Mouse (Mus musculus): ENCODE measurements around the gene Itgb3bp. TPM values are rescaled to one million over a fixed set of nuclear protein-coding genes. Genes with fewer than 3 reads are reported as not detected.
A peak's percentile ranks its signal among the peaks of the same experiment; 100 is the strongest.

The Itgb3bp gene
- total RNA-seq, 1 experiment, result 6.5 TPM

DNA sequence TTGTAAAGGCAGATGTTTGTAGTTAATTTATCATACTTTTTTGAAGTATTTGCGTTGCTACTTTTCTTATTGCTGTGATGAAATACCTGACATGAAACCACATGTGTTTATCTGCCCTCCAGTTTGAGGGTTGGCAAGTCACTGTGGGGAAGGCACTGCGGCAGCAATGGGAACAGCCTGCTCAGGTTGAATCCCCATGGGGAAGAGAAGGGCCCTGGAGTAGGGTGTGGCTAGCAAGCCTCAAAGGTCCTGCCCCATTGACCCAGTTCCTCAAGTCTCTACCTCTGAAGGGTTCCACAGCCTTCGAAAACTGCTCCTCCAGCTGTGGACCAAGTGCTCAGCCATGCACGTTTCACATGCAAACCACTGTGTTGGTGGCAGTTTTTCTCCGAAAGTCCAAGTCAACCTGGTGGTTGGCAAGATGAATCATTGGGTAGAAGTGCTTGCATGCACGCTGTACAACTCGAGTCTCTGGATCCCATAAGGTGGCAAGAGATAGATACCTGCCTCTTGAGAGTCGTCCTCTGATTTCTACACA lies 203.6 kb downstream of the Itgb3bp start:
- in situ Hi-C loops (cut with MboI; ENCODE audit: low sequenced_read_pairs in 2 of 2, unreplicated experiment in 2 of 2), result no loop called here
- H3K9me3 ChIP-seq (ENCODE audit: control insufficient read depth, insufficient read depth, low read depth, low read length), result no peaks in the 10 kb centered on the region
- no peak overlapping the region for H3K9ac ChIP-seq (ENCODE audit: insufficient read depth, low read depth, low read length, poor library complexity, severe bottlenecking)
- no peak overlapping the region for H3K4me3 ChIP-seq (ENCODE audit: insufficient read depth in 1 of 2, low read depth in 1 of 2, low read length in 2 of 2, poor library complexity in 1 of 2, severe bottlenecking in 1 of 2)
- H3K36me3 ChIP-seq (ENCODE audit: control insufficient read depth, insufficient read depth, low read length, poor library complexity, severe bottlenecking), result peaks cover 15% of the 10 kb centered on the region
- no peak for DNase-seq (ENCODE audit: low read depth, low spot score)
- H3K27ac ChIP-seq (ENCODE audit: insufficient read depth, low read depth, low read length, poor library complexity, severe bottlenecking), result no peak overlapping the region
- H3K4me1 ChIP-seq (ENCODE audit: control insufficient read depth in 2 of 2, insufficient read depth in 2 of 2, low read length in 2 of 2, poor library complexity in 1 of 2), result no peaks in the 10 kb centered on the region
- TF ChIP-seq ZNF384 (IDR thresholded peaks at IDR 0.05; ENCODE audit: low read depth, low read length), result no peak
- TF ChIP-seq CHD2 (IDR thresholded peaks at IDR 0.05; ENCODE audit: low read depth, low read length), result no peak
- no peak for TF ChIP-seq ZC3H11A (IDR thresholded peaks at IDR 0.05; ENCODE audit: borderline replicate concordance, low read depth, low read length)
- TF ChIP-seq MAFK (IDR thresholded peaks at IDR 0.05; ENCODE audit: insufficient read depth, low read depth, low read length), result no peak
- TF ChIP-seq HCFC1 (IDR thresholded peaks at IDR 0.05; ENCODE audit: borderline replicate concordance, insufficient read depth, low read length), result no peak

DNA sequence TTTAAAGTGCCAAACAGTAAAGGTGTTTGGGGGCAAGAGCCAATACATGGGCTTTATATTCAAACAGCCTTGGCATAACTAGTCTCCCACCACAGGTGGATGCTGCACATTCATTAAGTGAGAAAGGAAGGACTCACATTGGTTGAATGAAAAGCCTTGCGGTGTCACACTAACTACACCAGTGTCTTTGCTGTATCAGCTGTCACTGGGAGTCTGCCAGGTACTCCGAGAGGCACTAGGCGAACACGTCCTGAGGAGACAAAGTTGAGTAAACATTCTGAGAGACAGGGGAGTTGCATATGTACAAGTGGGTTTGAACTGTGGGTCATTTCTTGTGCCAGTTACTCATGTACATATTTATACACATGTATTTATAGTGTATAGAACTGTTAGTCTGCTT lies 205.3 kb downstream of the Itgb3bp start:
- no peak for DNase-seq (ENCODE audit: low read depth, low spot score)
- Histone ChIP-seq H3K36me3 (ENCODE audit: control insufficient read depth, insufficient read depth, low read length, poor library complexity, severe bottlenecking) (peaks cover 16% of the 10 kb centered on the region), H3K9me3 (ENCODE audit: control insufficient read depth, insufficient read depth, low read depth, low read length) (no peaks in the 10 kb centered on the region), H3K27ac (ENCODE audit: insufficient read depth, low read depth, low read length, poor library complexity, severe bottlenecking) (no peak overlapping the region), H3K4me1 (ENCODE audit: control insufficient read depth in 2 of 2, insufficient read depth in 2 of 2, low read length in 2 of 2, poor library complexity in 1 of 2) (no peaks in the 10 kb centered on the region), H3K9ac (ENCODE audit: insufficient read depth, low read depth, low read length, poor library complexity, severe bottlenecking) (no peak overlapping the region), H3K4me3 (ENCODE audit: insufficient read depth in 1 of 2, low read depth in 1 of 2, low read length in 2 of 2, poor library complexity in 1 of 2, severe bottlenecking in 1 of 2) (no peak overlapping the region)
- TF ChIP-seq ZC3H11A (IDR thresholded peaks at IDR 0.05; ENCODE audit: borderline replicate concordance, low read depth, low read length) (no peak), MAFK (IDR thresholded peaks at IDR 0.05; ENCODE audit: insufficient read depth, low read depth, low read length) (no peak), CHD2 (IDR thresholded peaks at IDR 0.05; ENCODE audit: low read depth, low read length) (no peak), ZNF384 (IDR thresholded peaks at IDR 0.05; ENCODE audit: low read depth, low read length) (no peak), HCFC1 (IDR thresholded peaks at IDR 0.05; ENCODE audit: borderline replicate concordance, insufficient read depth, low read length) (no peak)
- in situ Hi-C loops (cut with MboI; ENCODE audit: low sequenced_read_pairs in 2 of 2, unreplicated experiment in 2 of 2), result no loop called here

DNA sequence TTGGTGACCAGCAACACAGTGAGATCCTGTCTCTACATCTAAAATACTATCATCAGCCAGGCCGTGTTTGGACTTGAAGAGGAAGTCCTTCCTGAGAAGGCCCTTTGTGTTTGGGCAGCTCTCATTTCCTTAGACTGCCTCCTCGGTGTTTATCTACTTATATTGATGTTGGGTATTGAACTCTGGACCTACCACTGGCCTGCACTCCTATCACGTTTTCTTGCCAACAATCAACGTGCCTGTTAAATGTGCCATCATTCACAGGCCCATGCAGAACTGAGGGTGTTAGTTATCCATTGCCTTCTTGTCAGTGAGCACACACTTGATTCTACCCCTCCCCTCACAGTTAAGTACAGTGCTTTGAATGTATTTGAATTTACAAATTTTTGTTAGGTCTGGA lies 211.7 kb downstream of the Itgb3bp start:
- Histone ChIP-seq H3K9me3 (ENCODE audit: control insufficient read depth, insufficient read depth, low read depth, low read length) (no peaks in the 10 kb centered on the region), H3K36me3 (ENCODE audit: control insufficient read depth, insufficient read depth, low read length, poor library complexity, severe bottlenecking) (peaks cover 4% of the 10 kb centered on the region; the same call in 1 of the 2 replicates), H3K4me1 (ENCODE audit: control insufficient read depth in 2 of 2, insufficient read depth in 2 of 2, low read length in 2 of 2, poor library complexity in 1 of 2) (no peaks in the 10 kb centered on the region; a peak in 1 of 4 replicates), H3K27ac (ENCODE audit: insufficient read depth, low read depth, low read length, poor library complexity, severe bottlenecking) (no peak overlapping the region), H3K4me3 (ENCODE audit: insufficient read depth in 1 of 2, low read depth in 1 of 2, low read length in 2 of 2, poor library complexity in 1 of 2, severe bottlenecking in 1 of 2) (no peak overlapping the region), H3K9ac (ENCODE audit: insufficient read depth, low read depth, low read length, poor library complexity, severe bottlenecking) (no peak overlapping the region)
- no peak for TF ChIP-seq ZC3H11A (IDR thresholded peaks at IDR 0.05; ENCODE audit: borderline replicate concordance, low read depth, low read length)
- no peak for TF ChIP-seq MAFK (IDR thresholded peaks at IDR 0.05; ENCODE audit: insufficient read depth, low read depth, low read length)
- DNase-seq (ENCODE audit: low read depth, low spot score), result no peak
- in situ Hi-C loops (cut with MboI; ENCODE audit: low sequenced_read_pairs in 2 of 2, unreplicated experiment in 2 of 2), result no loop called here

DNA sequence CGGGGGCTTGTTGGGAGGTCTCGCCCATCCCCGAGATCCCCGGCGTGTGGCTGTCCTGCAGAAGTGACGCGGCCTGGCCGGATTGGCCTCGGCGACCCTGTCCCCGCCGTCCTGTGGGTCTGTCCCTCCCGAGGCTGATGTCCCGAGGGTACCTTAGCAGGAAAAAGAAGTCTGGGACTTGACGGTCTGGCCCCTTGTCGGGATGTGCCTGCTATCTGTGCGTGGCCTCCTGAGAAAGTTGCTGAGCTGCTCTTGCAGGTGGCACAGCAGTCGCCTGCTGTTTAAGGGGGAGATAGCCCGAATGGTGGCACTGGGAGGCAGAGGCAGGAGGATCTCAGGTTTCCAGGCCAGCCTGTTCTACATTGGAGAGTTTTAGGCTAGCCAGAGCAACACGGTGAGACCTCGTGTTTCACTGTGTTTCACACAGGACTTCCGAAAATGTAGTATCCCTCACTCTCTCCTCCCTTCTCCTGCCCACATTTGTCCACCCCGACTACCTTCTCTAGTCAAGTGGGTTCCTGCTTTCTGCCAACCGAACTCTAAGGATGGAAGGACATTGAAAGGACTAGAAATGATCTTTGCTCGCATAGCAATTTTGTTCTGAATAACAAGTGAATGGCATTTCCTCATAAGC lies 213.7 kb downstream of the Itgb3bp start:
- TF ChIP-seq MAFK (IDR thresholded peaks at IDR 0.05; ENCODE audit: insufficient read depth, low read depth, low read length), result no peak
- 0 out of 2 replicates have a peak, but pooled peaks have one; percentile 8 for TF ChIP-seq HCFC1 (IDR thresholded peaks at IDR 0.05; ENCODE audit: borderline replicate concordance, insufficient read depth, low read length)
- Histone ChIP-seq H3K9me3 (ENCODE audit: control insufficient read depth, insufficient read depth, low read depth, low read length) (no peaks in the 10 kb centered on the region), H3K36me3 (ENCODE audit: control insufficient read depth, insufficient read depth, low read length, poor library complexity, severe bottlenecking) (peaks cover 4% of the 10 kb centered on the region; the same call in 1 of the 2 replicates), H3K4me3 (ENCODE audit: insufficient read depth in 1 of 2, low read depth in 1 of 2, low read length in 2 of 2, poor library complexity in 1 of 2, severe bottlenecking in 1 of 2) (peak overlapping the region; percentile 81 to 99), H3K4me1 (ENCODE audit: control insufficient read depth in 2 of 2, insufficient read depth in 2 of 2, low read length in 2 of 2, poor library complexity in 1 of 2) (no peaks in the 10 kb centered on the region; a peak in 1 of 4 replicates), H3K9ac (ENCODE audit: insufficient read depth, low read depth, low read length, poor library complexity, severe bottlenecking) (peak overlapping the region; percentile 90), H3K27ac (ENCODE audit: insufficient read depth, low read depth, low read length, poor library complexity, severe bottlenecking) (0 out of 2 replicates have a peak overlapping the region, but pooled peaks have one; percentile 12)
- no peak for DNase-seq (ENCODE audit: low read depth, low spot score)
- in situ Hi-C loops (cut with MboI; ENCODE audit: low sequenced_read_pairs in 2 of 2, unreplicated experiment in 2 of 2), result no loop called here

Other genes starting within 250 kb of the Itgb3bp start
- gene Alg6, start 214.1 kb downstream of the Itgb3bp start, total RNA-seq (2012; rRNA removed), result 31.5 and 45.9 TPM in 2 replicates
- gene Efcab7, start 100.6 kb downstream of the Itgb3bp start, total RNA-seq (2012; rRNA removed), result 5.5 and 12.9 TPM in 2 replicates
- gene Pgm1, start 399 bp downstream of the Itgb3bp start, total RNA-seq (2012; rRNA removed), result 15.6 and 27.6 TPM in 2 replicates
- 2.2 and 3.0 TPM in 2 replicates for gene Ror1, start 166.0 kb upstream of the Itgb3bp start, total RNA-seq (2012; rRNA removed)